Mouse (Mus musculus) embryonic facial prominence, embryonic 11.5 days (tissue): ENCODE results near the gene Kpna7. TPM values are rescaled to one million over a fixed set of nuclear protein-coding genes. Genes with fewer than 3 reads are reported as not detected.

ENCODE experiments used
- ATAC-seq: fragments of 200-750 bp; cut with Nextera tagmentation; replicated peaks from 2 replicates; pipeline ENCODE4 v1.8.0; 2017; ENCODE audit warnings: low read depth; ENCODE audit not compliant: insufficient number of reproducible peaks, low FRiP score, low TSS enrichment
- DNase-seq: peaks from one replicate; pipeline ENCODE4 v3.0.0-alpha.2; 2015; ENCODE audit warnings: low spot score
- H3K27ac ChIP-seq: fragments of 300-500 bp; sonication (generic); replicated peaks from 2 replicates; pipeline ENCODE4 v1.5.1; 2014; ENCODE audit warnings: mild to moderate bottlenecking, low read depth, low read length, control low read depth
- H3K27me3 ChIP-seq: fragments of 300-500 bp; sonication (generic); 2 replicates; pipeline ENCODE4 v1.6.1; 2014; ENCODE audit warnings: mild to moderate bottlenecking, low read length, moderate library complexity, mixed read lengths; ENCODE audit not compliant: control insufficient read depth, insufficient read depth
- H3K36me3 ChIP-seq: fragments of 300-500 bp; sonication (generic); replicated peaks from 2 replicates; pipeline ENCODE4 v1.6.1; 2014; ENCODE audit warnings: low read depth, mild to moderate bottlenecking, low read length, moderate library complexity, mixed read lengths; ENCODE audit not compliant: control insufficient read depth, insufficient read depth
- H3K4me1 ChIP-seq: fragments of 300-500 bp; sonication (generic); 2 replicates; pipeline ENCODE4 v1.6.1; 2014; ENCODE audit warnings: low read length, mixed read lengths; ENCODE audit not compliant: control insufficient read depth, insufficient read depth
- H3K4me2 ChIP-seq: fragments of 300-500 bp; sonication (generic); 2 replicates; pipeline ENCODE4 v1.6.1; 2014; ENCODE audit warnings: low read depth, mild to moderate bottlenecking, control low read depth, low read length, moderate library complexity
- H3K4me3 ChIP-seq: fragments of 300-500 bp; sonication (generic); 2 replicates; pipeline ENCODE4 v1.5.1; 2014; ENCODE audit warnings: low read depth, low read length, control low read depth
- H3K9ac ChIP-seq: fragments of 300-500 bp; sonication (generic); replicated peaks from 2 replicates; pipeline ENCODE4 v1.6.1; 2014; ENCODE audit warnings: mild to moderate bottlenecking, control low read depth, low read length
- H3K9me3 ChIP-seq: fragments of 300-500 bp; sonication (generic); replicated peaks from 2 replicates; pipeline ENCODE4 v1.6.1; 2016; ENCODE audit warnings: mild to moderate bottlenecking, low read length, inconsistent platforms, mixed read lengths; ENCODE audit not compliant: control insufficient read depth
- WGBS: fragments of 180-500 bp; shearing (Covaris S2); extraction: QIAGEN DNeasy Blood & Tissue Kit; methylation state at CpG from one replicate; pipeline ENCODE4 v1.1.7; 2014; 5-methylcytosine and 5-hydroxymethylcytosine counted together
- polyA plus RNA-seq: library from polyadenylated mRNA; unstranded; fragments of >200 nt; fragmentation: Nextera tagmentation; extraction: Ambion mirVana; gene quantifications from 2 replicates; pipeline ENCODE4 v1.2.1, GENCODE M21; 2014

Kpna7 gene
- polyA plus RNA-seq, 1 experiment from 2014 or later, result not detected

GRCm38 (mm10) chr5:144943346-144943745 is 140.5 kb downstream of the Kpna7 start:
- H3K9me3 ChIP-seq, result no peaks in the 10 kb centered on the region
- H3K9ac ChIP-seq, result no peak overlapping the region
- WGBS, result 83% methylated on average over 6 of the region's 6 CpGs
- DNase-seq (no peak), ATAC-seq (no peak)
- no peaks in the 10 kb centered on the region for H3K27me3 ChIP-seq
- no peak overlapping the region for H3K4me3 ChIP-seq
- no peaks in the 10 kb centered on the region for H3K4me1 ChIP-seq
- H3K4me2 ChIP-seq, result no peak overlapping the region
- H3K36me3 ChIP-seq, result no peaks in the 10 kb centered on the region
- H3K27ac ChIP-seq, result no peak overlapping the region

GRCm38 (mm10) chr5:144942431-144942830 is 141.4 kb downstream of the Kpna7 start:
- Histone ChIP-seq H3K36me3 (no peaks in the 10 kb centered on the region), H3K27ac (no peak overlapping the region), H3K9ac (no peak overlapping the region), H3K27me3 (no peaks in the 10 kb centered on the region), H3K9me3 (no peaks in the 10 kb centered on the region), H3K4me1 (no peaks in the 10 kb centered on the region), H3K4me2 (no peak overlapping the region), H3K4me3 (no peak overlapping the region)
- 73% methylated on average over 9 of the region's 9 CpGs for WGBS
- ATAC-seq, result no peak
- DNase-seq, result no peak

- 65% methylated on average over 3 of the region's 3 CpGs for WGBS
- H3K9ac ChIP-seq, result 0 out of 2 replicates have a peak overlapping the region, but pooled peaks have one; percentile 13
- H3K9me3 ChIP-seq, result no peaks in the 10 kb centered on the region
- H3K4me2 ChIP-seq, result no peak overlapping the region
- ATAC-seq, result no peak
- H3K27me3 ChIP-seq, result no peaks in the 10 kb centered on the region
- H3K4me3 ChIP-seq, result no peak overlapping the region
- DNase-seq, result no peak
- no peaks in the 10 kb centered on the region for H3K4me1 ChIP-seq
- H3K27ac ChIP-seq, result no peak overlapping the region
- H3K36me3 ChIP-seq, result no peaks in the 10 kb centered on the region
These were observed 142.9 kb downstream of the Kpna7 start for GRCm38 (mm10) chr5:144940904-144941303.

GRCm38 (mm10) chr5:144937304-144937703 is 146.5 kb downstream of the Kpna7 start:
- H3K4me1 ChIP-seq, result no peaks in the 10 kb centered on the region
- no peak overlapping the region for H3K4me2 ChIP-seq
- H3K27me3 ChIP-seq, result no peaks in the 10 kb centered on the region
- H3K9ac ChIP-seq, result no peak overlapping the region
- no peak for ATAC-seq
- WGBS, result 88% methylated on average over 2 of the region's 2 CpGs
- no peak overlapping the region for H3K27ac ChIP-seq
- H3K9me3 ChIP-seq, result no peaks in the 10 kb centered on the region
- no peak overlapping the region for H3K4me3 ChIP-seq
- DNase-seq, result no peak
- H3K36me3 ChIP-seq, result no peaks in the 10 kb centered on the region

Other genes starting within 250 kb of the Kpna7 start
- gene Smurf1, start 118.2 kb downstream of the Kpna7 start, polyA plus RNA-seq, result 12.1 and 16.7 TPM in 2 replicates
- gene Gm4871, start 51.3 kb downstream of the Kpna7 start, polyA plus RNA-seq, result not detected in 2 replicates
- not detected in 2 replicates for gene 1700018F24Rik, start 41.0 kb downstream of the Kpna7 start, polyA plus RNA-seq
- 157 and 161 TPM in 2 replicates for gene Arpc1a, start 200 bp downstream of the Kpna7 start, polyA plus RNA-seq
- 55.5 and 65.0 TPM in 2 replicates for gene Arpc1b, start 30.2 kb upstream of the Kpna7 start, polyA plus RNA-seq
- 113 and 121 TPM in 2 replicates for gene Pdap1, start 56.2 kb upstream of the Kpna7 start, polyA plus RNA-seq
- 281 and 299 TPM in 2 replicates for gene Bud31, start 56.3 kb upstream of the Kpna7 start, polyA plus RNA-seq
- gene Ptcd1, start 83.1 kb upstream of the Kpna7 start, polyA plus RNA-seq, result 13.3 and 14.8 TPM in 2 replicates
- 31.8 and 32.1 TPM in 2 replicates for gene Cpsf4, start 83.2 kb upstream of the Kpna7 start, polyA plus RNA-seq
- 493 and 500 TPM in 2 replicates for gene Atp5j2, start 108.0 kb upstream of the Kpna7 start, polyA plus RNA-seq
- 8.5 and 10.2 TPM in 2 replicates for gene Zkscan14, start 117.8 kb upstream of the Kpna7 start, polyA plus RNA-seq
- gene Zkscan5, start 120.5 kb upstream of the Kpna7 start, polyA plus RNA-seq, result 20.4 and 21.0 TPM in 2 replicates
- gene Zfp655, start 147.7 kb upstream of the Kpna7 start, polyA plus RNA-seq, result 41.5 and 45.0 TPM in 2 replicates
- 0.42 and 0.70 TPM in 2 replicates for gene Zscan25, start 196.5 kb upstream of the Kpna7 start, polyA plus RNA-seq